Mouse (Mus musculus) liver, adult 2 months (tissue): ENCODE measurements around the gene Olfr545.

ENCODE experiments used
- CTCF ChIP-seq: fragments of 200-500 bp; IDR thresholded peaks from 2 replicates; pipeline ENCODE4 v1.5.1; 2011; ENCODE audit warnings: low read depth, low read length, control low read depth
- POLR2A ChIP-seq: fragments of 200-500 bp; IDR thresholded peaks from 2 replicates; pipeline ENCODE4 v1.6.1; 2011; ENCODE audit warnings: low read length, control low read depth; ENCODE audit not compliant: insufficient read depth; ENCODE audit errors: extremely low read depth

GRCm38 (mm10) chr7:102458618-102459380 lies 40.6 kb downstream of the Olfr545 start:
- TF ChIP-seq CTCF (no peak), POLR2A (no peak)
